Mouse (Mus musculus) testis, adult 2 months (tissue): ENCODE measurements at regions not wholly inside any gene's neighbourhood (a gene's known extent, or its start where the extent isn't known, plus 50 kb on each side); places are given as distances from the start of the nearest gene placed in this dataset.

Source experiments
- CTCF ChIP-seq: fragments of 200-500 bp; IDR thresholded peaks from 2 replicates; pipeline ENCODE4 v1.5.1; 2012; ENCODE audit warnings: low read depth, mild to moderate bottlenecking, inconsistent platforms, low read length, moderate library complexity; ENCODE audit not compliant: control insufficient read depth, insufficient read depth, insufficient replicate concordance
- POLR2A ChIP-seq: fragments of 200-500 bp; IDR thresholded peaks from 2 replicates; pipeline ENCODE4 v1.6.1; 2012; ENCODE audit warnings: low read depth, mild to moderate bottlenecking, inconsistent platforms, low read length, moderate library complexity; ENCODE audit not compliant: control insufficient read depth

GRCm38 (mm10) chr1:157755015-157755649 lies 248.6 kb downstream of the Sec16b start:
- TF ChIP-seq POLR2A, result no peak
- TF ChIP-seq CTCF, result no peak
